Mouse (Mus musculus) heart, adult 2 months (tissue): Measurements from ENCODE around the gene Elp1. TPM values are rescaled to one million over a fixed set of nuclear protein-coding genes. Genes with fewer than 3 reads are reported as not detected.

ENCODE experiments used
- DNase-seq, 2 experiments: peaks; one replicate each; pipeline ENCODE4 v3.0.0; 2021
- H3K27ac ChIP-seq: fragments of 200-600 bp; 2 replicates; pipeline ENCODE4 v1.8.1; 2022
- H3K27me3 ChIP-seq: fragments of 200-500 bp; 2 replicates; pipeline ENCODE4 v1.6.1; 2012; ENCODE audit warnings: mild to moderate bottlenecking, low read length, inconsistent platforms, mixed read lengths; ENCODE audit not compliant: control insufficient read depth, insufficient read depth
- H3K36me3 ChIP-seq: fragments of 200-500 bp; 2 replicates; pipeline ENCODE4 v1.6.1; 2012; ENCODE audit warnings: low read length, inconsistent platforms; ENCODE audit not compliant: control insufficient read depth, insufficient read depth
- H3K4me1 ChIP-seq: fragments of 200-500 bp; 2 replicates; pipeline ENCODE4 v1.6.1; 2011; ENCODE audit warnings: low read length; ENCODE audit not compliant: control insufficient read depth, insufficient read depth
- H3K4me3 ChIP-seq: fragments of 200-600 bp; 2 replicates; pipeline ENCODE4 v1.8.1; 2022
- H3K79me2 ChIP-seq: fragments of 200-500 bp; replicated peaks from 2 replicates; pipeline ENCODE4 v1.6.1; 2012; ENCODE audit warnings: mild to moderate bottlenecking, inconsistent platforms, low read length, moderate library complexity, mixed read lengths; ENCODE audit not compliant: control insufficient read depth, insufficient read depth
- H3K9ac ChIP-seq: fragments of 200-500 bp; 2 replicates; pipeline ENCODE4 v1.6.1; 2012; ENCODE audit warnings: low read depth, mild to moderate bottlenecking, control low read depth, inconsistent platforms, low read length, mixed read lengths
- CTCF ChIP-seq: fragments of 200-600 bp; IDR thresholded peaks from 2 replicates; pipeline ENCODE4 v1.8.1; 2022; ENCODE audit warnings: antibody characterized with exemption, mild to moderate bottlenecking, moderate library complexity
- EP300 ChIP-seq: fragments of 200-500 bp; IDR thresholded peaks from 2 replicates; pipeline ENCODE4 v1.6.1; 2011; ENCODE audit warnings: low read depth, low read length, control low read depth; ENCODE audit not compliant: insufficient read depth
- POLR2A ChIP-seq: fragments of 200-500 bp; IDR thresholded peaks from 2 replicates; pipeline ENCODE4 v1.6.1; 2011; ENCODE audit warnings: mild to moderate bottlenecking, low read depth, low read length, control low read depth; ENCODE audit not compliant: insufficient read depth
- WGBS: fragments of 180-500 bp; shearing (Covaris S2); methylation state at CpG from one replicate; pipeline ENCODE4 v1.1.7; 2018; 5-methylcytosine and 5-hydroxymethylcytosine counted together
- intact Hi-C: fragments of 180-260 bp; cut with DNase I; formaldehyde crosslinking; loops from one replicate; pipeline ENCODE4 v1.15.1; 2025
- polyA plus RNA-seq: library from polyadenylated mRNA; depleted of rRNA; stranded (reverse); fragments of >200 nt; gene quantifications from 2 replicates; pipeline ENCODE4 v1.2.3, GENCODE M21; 2012
- total RNA-seq, 2 experiments: library from RNA; stranded (reverse); gene quantifications; 2 replicates each; pipeline ENCODE4 v1.2.3; 2021

The Elp1 gene
- total and polyA plus RNA-seq, 3 experiments: 13.7 to 19.8 (median 17.0) TPM

- Histone ChIP-seq H3K27ac (no peak overlapping the region), H3K4me3 (no peak overlapping the region), H3K36me3 (no peaks in the 10 kb centered on the region), H3K79me2 (no peaks in the 10 kb centered on the region), H3K4me1 (peaks cover 1% of the 10 kb centered on the region; the same call in 1 of the 2 replicates), H3K9ac (no peak overlapping the region), H3K27me3 (no peaks in the 10 kb centered on the region)
- WGBS: 53% methylated on average over 6 of the region's 6 CpGs
- no peak for DNase-seq
- TF ChIP-seq EP300 (no peak), POLR2A (no peak), CTCF (no peak)
- intact Hi-C loops: no loop called here
These were observed 79.8 kb downstream of the Elp1 start for GRCm38 (mm10) chr4:56722346-56722745.

GRCm38 (mm10) chr4:56721469-56721868, 80.7 kb downstream of the Elp1 start:
- DNase-seq: no peak
- intact Hi-C loops: no loop called here
- no peaks in the 10 kb centered on the region for H3K36me3 ChIP-seq
- H3K27ac ChIP-seq: no peak overlapping the region
- H3K9ac ChIP-seq: no peak overlapping the region
- no peaks in the 10 kb centered on the region for H3K79me2 ChIP-seq
- H3K4me3 ChIP-seq: no peak overlapping the region
- no peaks in the 10 kb centered on the region for H3K27me3 ChIP-seq
- TF ChIP-seq CTCF (peak; percentile 66), EP300 (no peak)
- WGBS: 34% methylated on average over 3 of the region's 3 CpGs
- H3K4me1 ChIP-seq: peaks cover 1% of the 10 kb centered on the region; the same call in 1 of the 2 replicates

GRCm38 (mm10) chr4:56720403-56720802, 81.7 kb downstream of the Elp1 start:
- no peak overlapping the region for H3K9ac ChIP-seq
- 35% methylated on average over 9 of the region's 9 CpGs for WGBS
- no peak for DNase-seq

GRCm38 (mm10) chr4:56719456-56719855, 82.7 kb downstream of the Elp1 start:
- DNase-seq: no peak
- H3K9ac ChIP-seq: no peak overlapping the region
- WGBS: 28% methylated on average over 9 of the region's 9 CpGs
- H3K4me3 ChIP-seq: no peak overlapping the region
- H3K27me3 ChIP-seq: no peaks in the 10 kb centered on the region
- H3K4me1 ChIP-seq: peaks cover 1% of the 10 kb centered on the region; the same call in 1 of the 2 replicates
- no peaks in the 10 kb centered on the region for H3K79me2 ChIP-seq
- H3K36me3 ChIP-seq: no peaks in the 10 kb centered on the region
- H3K27ac ChIP-seq: peak overlapping the region; percentile 73
- TF ChIP-seq CTCF (no peak), POLR2A (peak; percentile 43; the same call in 1 of the 2 replicates), EP300 (0 out of 2 replicates have a peak, but pooled peaks have one; percentile 26)
- intact Hi-C loops: no loop called here

More at GRCm38 (mm10) chr4:56720403-56720802, 81.7 kb downstream of the Elp1 start:
- H3K27ac ChIP-seq: peak overlapping the region; percentile 56
- peaks cover 1% of the 10 kb centered on the region; the same call in 1 of the 2 replicates for H3K4me1 ChIP-seq
- TF ChIP-seq EP300 (no peak), POLR2A (no peak), CTCF (no peak)
- no peaks in the 10 kb centered on the region for H3K27me3 ChIP-seq
- intact Hi-C loops: no loop called here
- H3K4me3 ChIP-seq: no peak overlapping the region
- no peaks in the 10 kb centered on the region for H3K79me2 ChIP-seq
- no peaks in the 10 kb centered on the region for H3K36me3 ChIP-seq

GRCm38 (mm10) chr4:56718573-56719442, 83.3 kb downstream of the Elp1 start:
- WGBS: 55% methylated on average over 12 of the region's 12 CpGs
- Histone ChIP-seq H3K4me3 (no peak overlapping the region), H3K9ac (no peak overlapping the region), H3K4me1 (peaks cover 1% of the 10 kb centered on the region; the same call in 1 of the 2 replicates), H3K79me2 (no peaks in the 10 kb centered on the region), H3K27me3 (no peaks in the 10 kb centered on the region), H3K36me3 (no peaks in the 10 kb centered on the region), H3K27ac (peak overlapping the region; percentile 73)
- TF ChIP-seq CTCF (no peak), POLR2A (no peak), EP300 (no peak)
- intact Hi-C loops: no loop called here
- no peak for DNase-seq

- Histone ChIP-seq H3K27me3 (no peaks in the 10 kb centered on the region), H3K27ac (no peak overlapping the region), H3K4me3 (no peak overlapping the region), H3K79me2 (no peaks in the 10 kb centered on the region), H3K9ac (no peak overlapping the region), H3K36me3 (no peaks in the 10 kb centered on the region), H3K4me1 (peaks cover 1% of the 10 kb centered on the region; the same call in 1 of the 2 replicates)
- intact Hi-C loops: no loop called here
- WGBS: 91% methylated on average over 3 of the region's 3 CpGs
- DNase-seq: no peak
- no peak for TF ChIP-seq POLR2A
- TF ChIP-seq EP300: no peak
- TF ChIP-seq CTCF: no peak
These were observed 84.2 kb downstream of the Elp1 start for GRCm38 (mm10) chr4:56717932-56718331.
